Mouse (Mus musculus) forebrain, embryonic 10.5 days (tissue): ENCODE results near the gene Aig1. TPM values are rescaled to one million over a fixed set of nuclear protein-coding genes. Genes with fewer than 3 reads are reported as not detected.

Source experiments
- DNase-seq: peaks from one replicate; pipeline ENCODE4 v3.0.0-alpha.2; 2017; ENCODE audit warnings: low spot score; ENCODE audit errors: extremely low spot score
- H3K27ac ChIP-seq: fragments of 300-500 bp; sonication (generic); 2 replicates; pipeline ENCODE4 v1.5.1; 2016; ENCODE audit warnings: mild to moderate bottlenecking
- H3K27me3 ChIP-seq: fragments of 300-500 bp; sonication (generic); 2 replicates; pipeline ENCODE4 v1.6.1; 2016; ENCODE audit warnings: mild to moderate bottlenecking; ENCODE audit not compliant: poor library complexity, severe bottlenecking
- H3K36me3 ChIP-seq: fragments of 300-500 bp; sonication (generic); replicated peaks from 2 replicates; pipeline ENCODE4 v1.6.1; 2016; ENCODE audit warnings: mild to moderate bottlenecking, moderate library complexity
- H3K4me1 ChIP-seq: fragments of 300-500 bp; sonication (generic); 2 replicates; pipeline ENCODE4 v1.6.1; 2016
- H3K4me3 ChIP-seq: fragments of 300-500 bp; sonication (generic); 2 replicates; pipeline ENCODE4 v1.5.1; 2016; ENCODE audit warnings: mild to moderate bottlenecking, moderate library complexity
- H3K9me3 ChIP-seq: fragments of 300-500 bp; sonication (generic); 2 replicates; pipeline ENCODE4 v1.6.1; 2016; ENCODE audit warnings: mild to moderate bottlenecking, moderate library complexity
- WGBS: fragments of 180-500 bp; shearing (Covaris S2); methylation state at CpG from one replicate; pipeline ENCODE4 v1.1.7; 2016; 5-methylcytosine and 5-hydroxymethylcytosine counted together
- polyA plus RNA-seq: library from polyadenylated mRNA; unstranded; fragments of >200 nt; fragmentation: Nextera tagmentation; extraction: Ambion mirVana; gene quantifications from 2 replicates; pipeline ENCODE4 v1.2.1, GENCODE M21; 2016

Gene Aig1
- polyA plus RNA-seq, 1 experiment from 2014 or later, result 21.8 TPM

- no peak for DNase-seq
- no peaks in the 10 kb centered on the region for H3K36me3 ChIP-seq
- H3K27ac ChIP-seq, result no peak overlapping the region
- H3K4me1 ChIP-seq, result peaks cover 4% of the 10 kb centered on the region; the same call in 1 of the 2 replicates
- no peaks in the 10 kb centered on the region for H3K9me3 ChIP-seq
- H3K4me3 ChIP-seq, result no peak overlapping the region
- WGBS, result 88% methylated on average over 8 of the region's 8 CpGs
- H3K27me3 ChIP-seq, result no peaks in the 10 kb centered on the region
Observed at GRCm38 (mm10) chr10:13597491-13597890, 271.3 kb downstream of the Aig1 start.

Other genes starting within 250 kb of the Aig1 start
- 1.0 TPM in 2 replicates for gene Hivep2, start 97.1 kb upstream of the Aig1 start, polyA plus RNA-seq